Mouse (Mus musculus) CH12.LX (cell line): ENCODE measurements around the gene Srcin1. TPM values are rescaled to one million over a fixed set of nuclear protein-coding genes. Genes with fewer than 3 reads are reported as not detected.

ENCODE experiments used
- DNase-seq: peaks from one replicate; pipeline ENCODE4 v3.0.0-alpha.2; 2013; ENCODE audit errors: extremely low read depth
- H3K27ac ChIP-seq: 2 replicates; pipeline ENCODE4 v1.5.1; 2012; ENCODE audit warnings: low read depth, mild to moderate bottlenecking, control low read depth, moderate library complexity; ENCODE audit not compliant: insufficient read depth
- H3K27me3 ChIP-seq: replicated peaks from 2 replicates; pipeline ENCODE3; 2012; ENCODE audit warnings: inconsistent platforms
- H3K36me3 ChIP-seq, 2 experiments: replicated peaks in 1 of 2; 2 replicates each; pipeline versions ENCODE3 to v1.6.1; 2012; ENCODE audit warnings: inconsistent platforms in 1 of 2, low read length in 1 of 2, mild to moderate bottlenecking in 1 of 2, mixed read lengths in 1 of 2, moderate library complexity in 1 of 2; ENCODE audit not compliant: control insufficient read depth in 1 of 2, insufficient read depth in 1 of 2
- H3K4me1 ChIP-seq, 2 experiments: 2 replicates each; pipeline ENCODE4 v1.6.1; 2012; ENCODE audit warnings: inconsistent platforms in 1 of 2, moderate library complexity in 1 of 2; ENCODE audit not compliant: insufficient read depth in 2 of 2, control insufficient read depth in 1 of 2
- H3K4me2 ChIP-seq: 2 replicates; pipeline ENCODE4 v1.6.1; 2012; ENCODE audit warnings: low read depth, mild to moderate bottlenecking, control low read depth; ENCODE audit not compliant: poor library complexity, insufficient read depth, severe bottlenecking
- H3K4me3 ChIP-seq, 3 experiments: fragments of 150-350 bp in 1 of 3; sonication (generic) in 1 of 3; replicated peaks in 1 of 3; 2 replicates each; pipeline versions ENCODE3 to v1.5.1; 2011 to 2012; ENCODE audit warnings: low read depth in 2 of 3, low read length in 2 of 3, mild to moderate bottlenecking in 2 of 3, moderate library complexity in 2 of 3, control low read depth in 1 of 3, improper control_type of control experiment in 1 of 3, inconsistent platforms in 1 of 3, mixed read lengths in 1 of 3; ENCODE audit not compliant: poor library complexity in 1 of 3
- H3K79me2 ChIP-seq: replicated peaks from 2 replicates; pipeline ENCODE4 v1.6.1; 2012; ENCODE audit warnings: mild to moderate bottlenecking, moderate library complexity; ENCODE audit not compliant: control insufficient read depth, poor library complexity, insufficient read depth, severe bottlenecking; ENCODE audit errors: extremely low read depth
- H3K9ac ChIP-seq: 2 replicates; pipeline ENCODE4 v1.6.1; 2012; ENCODE audit warnings: low read depth, mild to moderate bottlenecking, control low read depth, moderate library complexity; ENCODE audit not compliant: insufficient read depth
- H3K9me3 ChIP-seq: replicated peaks from 2 replicates; pipeline ENCODE3; 2012; ENCODE audit warnings: low read length, inconsistent platforms, mixed read lengths
- BHLHE40 ChIP-seq: IDR thresholded peaks from 2 replicates; pipeline ENCODE4 v1.6.1; 2011; ENCODE audit warnings: mild to moderate bottlenecking, low read depth, low read length, improper control_type of control experiment
- CHD1 ChIP-seq: IDR thresholded peaks from 2 replicates; pipeline ENCODE4 v1.6.1; 2012; ENCODE audit warnings: low read depth, low read length, improper control_type of control experiment, inconsistent platforms
- CHD2 ChIP-seq: IDR thresholded peaks from 2 replicates; pipeline ENCODE4 v1.6.1; 2011; ENCODE audit warnings: low read length, improper control_type of control experiment
- CTCF ChIP-seq, 2 experiments: IDR thresholded peaks in 1 of 2; conservative IDR thresholded peaks in 1 of 2; 2 replicates each; pipeline ENCODE4 v1.5.1; 2011 to 2012; ENCODE audit warnings: low read depth in 2 of 2, low read length in 2 of 2, improper control_type of control experiment in 1 of 2, inconsistent platforms in 1 of 2, mild to moderate bottlenecking in 1 of 2, moderate library complexity in 1 of 2
- E2F4 ChIP-seq: IDR thresholded peaks from 2 replicates; pipeline ENCODE4 v1.6.1; 2011; ENCODE audit warnings: low read depth, low read length, improper control_type of control experiment; ENCODE audit not compliant: insufficient replicate concordance
- ETS1 ChIP-seq: conservative IDR thresholded peaks from 2 replicates; pipeline ENCODE4 v1.6.1; 2012; ENCODE audit warnings: low read depth, mild to moderate bottlenecking, inconsistent platforms, low read length, improper control_type of control experiment, moderate library complexity
- GABPA ChIP-seq: IDR thresholded peaks from 2 replicates; pipeline ENCODE4 v1.6.1; 2012; ENCODE audit warnings: low read depth, low read length, improper control_type of control experiment, inconsistent platforms; ENCODE audit not compliant: insufficient replicate concordance
- IRF4 ChIP-seq: IDR thresholded peaks from 2 replicates; pipeline ENCODE4 v1.6.1; 2014; ENCODE audit warnings: low read depth, mild to moderate bottlenecking, inconsistent platforms, low read length, improper control_type of control experiment
- JUND ChIP-seq: conservative IDR thresholded peaks from 2 replicates; pipeline ENCODE4 v1.6.1; 2011; ENCODE audit warnings: low read depth, low read length, improper control_type of control experiment
- KAT2A ChIP-seq: IDR thresholded peaks from 2 replicates; pipeline ENCODE4 v1.6.1; 2012; ENCODE audit warnings: low read length, improper control_type of control experiment, inconsistent platforms; ENCODE audit not compliant: insufficient replicate concordance
- MEF2A ChIP-seq: IDR thresholded peaks from 2 replicates; pipeline ENCODE4 v1.6.1; 2014; ENCODE audit warnings: low read depth, mild to moderate bottlenecking, inconsistent platforms, low read length, improper control_type of control experiment, borderline replicate concordance
- MXI1 ChIP-seq: IDR thresholded peaks from 2 replicates; pipeline ENCODE4 v1.6.1; 2011; ENCODE audit warnings: mild to moderate bottlenecking, low read depth, low read length, improper control_type of control experiment
- NELFE ChIP-seq: IDR thresholded peaks from 2 replicates; pipeline ENCODE4 v1.6.1; 2011; ENCODE audit warnings: low read depth, low read length, improper control_type of control experiment
- PAX5 ChIP-seq: IDR thresholded peaks from 2 replicates; pipeline ENCODE4 v1.6.1; 2012; ENCODE audit warnings: low read length, inconsistent platforms, mixed read lengths
- POLR2A ChIP-seq: IDR thresholded peaks from 2 replicates; pipeline ENCODE4 v1.6.1; 2011; ENCODE audit warnings: low read depth, mild to moderate bottlenecking, improper control_type of control experiment, low read length
- POLR2AphosphoS2 ChIP-seq: IDR thresholded peaks from 2 replicates; pipeline ENCODE4 v1.6.1; 2011; ENCODE audit warnings: low read depth, low read length, improper control_type of control experiment
- RCOR1 ChIP-seq: conservative IDR thresholded peaks from 2 replicates; pipeline ENCODE4 v1.6.1; 2012; ENCODE audit warnings: low read depth, mild to moderate bottlenecking, inconsistent platforms, low read length, improper control_type of control experiment
- SIN3A ChIP-seq: IDR thresholded peaks from 2 replicates; pipeline ENCODE4 v1.6.1; 2012; ENCODE audit warnings: low read length, improper control_type of control experiment, inconsistent platforms
- SMC3 ChIP-seq: IDR thresholded peaks from 2 replicates; pipeline ENCODE4 v1.6.1; 2011; ENCODE audit warnings: low read depth, low read length, improper control_type of control experiment
- TBP ChIP-seq: conservative IDR thresholded peaks from 2 replicates; pipeline ENCODE4 v1.6.1; 2011; ENCODE audit warnings: low read depth, low read length, improper control_type of control experiment
- UBTF ChIP-seq: IDR thresholded peaks from 2 replicates; pipeline ENCODE4 v1.6.1; 2012; ENCODE audit warnings: low read depth, mild to moderate bottlenecking, inconsistent platforms, low read length, improper control_type of control experiment, moderate library complexity
- USF1 ChIP-seq: IDR thresholded peaks from 2 replicates; pipeline ENCODE4 v1.6.1; 2014; ENCODE audit warnings: low read depth, mild to moderate bottlenecking, inconsistent platforms, low read length, improper control_type of control experiment
- USF2 ChIP-seq: conservative IDR thresholded peaks from 2 replicates; pipeline ENCODE4 v1.6.1; 2011; ENCODE audit warnings: low read depth, low read length, improper control_type of control experiment
- ZC3H11A ChIP-seq: IDR thresholded peaks from 2 replicates; pipeline ENCODE4 v1.6.1; 2012; ENCODE audit warnings: low read depth, mild to moderate bottlenecking, inconsistent platforms, low read length, improper control_type of control experiment
- ZKSCAN1 ChIP-seq: IDR thresholded peaks from 2 replicates; pipeline ENCODE4 v1.6.1; 2012; ENCODE audit warnings: low read depth, inconsistent platforms, low read length, improper control_type of control experiment, borderline replicate concordance
- dilution Hi-C: fragments of 300-500 bp; cut with MboI; formaldehyde crosslinking; loops from 2 replicates; pipeline ENCODE4 v1.14.3; 2020; ENCODE audit warnings: low sequenced_read_pairs; ENCODE audit not compliant: extremely low pct_unique_long_range_greater_than_20kb, extremely low pct_ligation_motif_present
- in situ Hi-C: fragments of 300-500 bp; cut with MboI; formaldehyde crosslinking; loops from 3 replicates; pipeline ENCODE4 v1.14.3; 2019; ENCODE audit warnings: low sequenced_read_pairs, low pct_ligation_motif_present, low pct_unique_long_range_greater_than_20kb, mixed read lengths
- polyA plus RNA-seq: library from polyadenylated mRNA; unstranded; fragments of >175 nt; gene quantifications from 2 replicates; pipeline ENCODE4 v1.2.1, GENCODE M21; 2012; ENCODE audit warnings: low read depth; ENCODE audit not compliant: insufficient read length
- total RNA-seq, 2 experiments: library from RNA; depleted of rRNA; stranded (reverse); fragments of 300-350 nt in 1 of 2; fragments of >200 nt in 1 of 2; gene quantifications; 2 replicates each; pipeline ENCODE4 v1.2.3; 2012 to 2014

The Srcin1 gene
- total and polyA plus RNA-seq, 3 experiments = 0.08 to 0.09 TPM; not detected in 1

DNA sequence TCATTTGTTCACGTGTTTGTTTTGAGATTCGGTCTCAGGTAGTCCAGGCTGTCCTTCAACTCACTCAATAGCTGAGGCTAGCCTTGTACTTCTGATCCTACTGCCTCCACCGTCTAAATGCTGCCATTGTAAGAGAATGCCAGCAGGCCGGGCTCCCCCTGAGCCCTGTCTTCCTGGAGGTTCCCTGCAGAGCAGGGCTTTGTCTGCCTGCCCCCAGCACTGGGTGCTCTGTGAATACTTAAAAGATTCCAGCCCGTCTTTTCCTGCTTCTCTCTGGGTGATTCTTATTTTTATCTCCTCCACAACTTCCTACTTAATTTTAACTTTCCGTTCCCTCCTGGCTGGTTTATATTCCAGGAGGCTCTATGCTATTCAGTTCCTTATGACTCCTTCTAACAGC lies 26.2 kb upstream of the Srcin1 start:
- no peak overlapping the region for H3K9ac ChIP-seq
- no peaks in the 10 kb centered on the region for H3K36me3 ChIP-seq
- TF ChIP-seq NELFE (no peak), MEF2A (no peak), KAT2A (no peak), SMC3 (no peak), RCOR1 (no peak)
- in situ Hi-C loops = no loop called here
- H3K4me1 ChIP-seq = peaks cover 9 to 20% of the 10 kb centered on the region in 2 experiments; a peak in 3 of 4 replicates
- DNase-seq = no peak
- dilution Hi-C loops = no loop called here
- H3K4me2 ChIP-seq = no peak overlapping the region
- H3K27ac ChIP-seq = no peak overlapping the region
- peaks cover 20% of the 10 kb centered on the region for H3K27me3 ChIP-seq
- no peaks in the 10 kb centered on the region for H3K9me3 ChIP-seq
- no peaks in the 10 kb centered on the region for H3K79me2 ChIP-seq
- no peak overlapping the region for H3K4me3 ChIP-seq

DNA sequence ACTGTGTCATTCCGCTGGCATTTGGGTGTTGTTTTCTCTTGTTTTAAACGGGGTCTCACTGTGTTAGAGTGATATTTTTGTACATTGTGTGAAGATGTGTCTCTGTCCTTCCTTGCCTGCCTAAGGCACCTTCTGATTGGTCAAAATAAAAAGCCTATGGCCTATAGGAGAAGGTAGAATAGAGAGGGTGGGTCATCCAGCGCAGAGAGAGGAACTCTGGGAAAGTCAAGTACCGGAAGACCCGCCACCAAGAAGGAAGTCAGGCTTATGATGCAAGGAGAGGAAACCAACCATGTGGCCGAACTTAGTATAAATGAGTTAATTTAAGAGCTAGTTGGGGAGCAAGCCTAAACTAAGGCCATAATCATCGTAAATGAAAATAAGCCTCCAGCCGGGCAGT lies 23.1 kb upstream of the Srcin1 start:
- no peak for DNase-seq
- H3K4me3 ChIP-seq = no peak overlapping the region

DNA sequence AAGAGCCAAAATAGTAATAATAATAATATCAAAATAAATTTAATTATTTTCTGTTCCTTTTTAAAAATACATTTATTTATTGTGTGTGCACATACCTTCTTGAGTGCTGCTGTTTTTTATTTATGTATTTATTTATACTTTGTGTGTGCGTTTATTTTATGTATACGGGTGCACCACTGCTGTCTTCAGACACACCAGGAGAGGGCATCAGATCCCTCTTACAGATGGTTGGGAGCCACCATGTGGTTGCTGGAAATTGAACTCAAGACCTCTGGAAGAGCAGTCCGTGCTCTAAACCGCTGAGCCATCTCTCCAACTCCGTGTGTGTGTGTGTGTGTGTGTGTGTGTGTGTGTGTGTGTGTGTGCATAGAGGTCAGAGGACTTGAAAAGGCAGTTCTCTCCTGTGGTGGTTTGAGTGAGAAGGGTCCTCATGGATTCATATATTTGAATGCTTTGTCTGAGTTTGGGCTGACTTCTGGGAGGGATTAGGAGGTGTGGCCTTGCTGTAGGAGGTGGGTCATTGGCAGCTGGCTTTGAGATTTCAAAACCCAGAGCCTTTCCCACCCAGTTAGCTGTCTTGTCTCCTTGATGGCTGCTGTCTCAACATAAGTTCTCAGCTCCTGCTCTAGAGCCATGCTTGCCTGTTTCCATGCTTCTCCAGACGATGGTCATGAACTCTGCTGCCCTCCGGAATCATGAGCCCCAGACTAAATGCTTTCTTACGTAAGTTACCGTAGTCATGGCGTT lies 22.1 kb upstream of the Srcin1 start:
- dilution Hi-C loops = no loop called here
- no peak for DNase-seq
- peaks cover 0 to 2% of the 10 kb centered on the region in 2 experiments; a peak in 1 of 4 replicates for H3K4me1 ChIP-seq
- H3K27ac ChIP-seq = no peak overlapping the region
- in situ Hi-C loops = no loop called here
- TF ChIP-seq RCOR1 (no peak), USF1 (no peak), MXI1 (no peak), POLR2A (no peak), CHD2 (no peak), ZC3H11A (no peak), KAT2A (no peak), E2F4 (no peak), SMC3 (peak; percentile 15; the same call in 1 of the 2 replicates), CHD1 (no peak), JUND (no peak), SIN3A (no peak), CTCF (conservative IDR thresholded peaks at IDR 0.05 in 1 of 2, IDR thresholded peaks at IDR 0.05 in 1 of 2; ENCODE audit: low read depth in 2 of 2, low read length in 2 of 2) (peak in 1 of 2 experiments; percentile 53; a peak in 2 of 4 replicates)
- no peaks in the 10 kb centered on the region for H3K36me3 ChIP-seq
- H3K9me3 ChIP-seq = no peaks in the 10 kb centered on the region
- no peak overlapping the region for H3K4me2 ChIP-seq
- no peak overlapping the region for H3K4me3 ChIP-seq
- no peaks in the 10 kb centered on the region for H3K79me2 ChIP-seq
- H3K27me3 ChIP-seq = peaks cover 26% of the 10 kb centered on the region
- no peak overlapping the region for H3K9ac ChIP-seq

More for the DNA sequence above, 23.1 kb upstream of the Srcin1 start:
- Histone ChIP-seq H3K4me2 (no peak overlapping the region), H3K4me1 (peaks cover 0 to 9% of the 10 kb centered on the region in 2 experiments; a peak in 2 of 4 replicates), H3K9ac (no peak overlapping the region), H3K9me3 (no peaks in the 10 kb centered on the region), H3K27me3 (peaks cover 25% of the 10 kb centered on the region), H3K27ac (no peak overlapping the region), H3K36me3 (no peaks in the 10 kb centered on the region), H3K79me2 (no peaks in the 10 kb centered on the region)
- in situ Hi-C loops = no loop called here
- dilution Hi-C loops = no loop called here
- no peak for TF ChIP-seq PAX5
- TF ChIP-seq CHD1 = no peak
- TF ChIP-seq MEF2A = no peak
- no peak for TF ChIP-seq IRF4
- no peak for TF ChIP-seq USF2
- no peak for TF ChIP-seq SIN3A
- no peak for TF ChIP-seq MXI1
- TF ChIP-seq ZKSCAN1 = no peak
- no peak for TF ChIP-seq BHLHE40
- no peak for TF ChIP-seq CTCF (conservative IDR thresholded peaks at IDR 0.05 in 1 of 2, IDR thresholded peaks at IDR 0.05 in 1 of 2; ENCODE audit: low read depth in 2 of 2, low read length in 2 of 2)
- TF ChIP-seq ZC3H11A = no peak
- TF ChIP-seq POLR2AphosphoS2 = no peak
- TF ChIP-seq ETS1 = no peak
- no peak for TF ChIP-seq JUND
- TF ChIP-seq TBP = no peak
- TF ChIP-seq NELFE = no peak
- TF ChIP-seq UBTF = no peak
- no peak for TF ChIP-seq GABPA
